Mouse (Mus musculus) stomach, postnatal 0 days (tissue): ENCODE data around the gene Bcl2l11. TPM values are rescaled to one million over a fixed set of nuclear protein-coding genes. Genes with fewer than 3 reads are reported as not detected.

Source experiments
- ATAC-seq: fragments of 200-750 bp; cut with Nextera tagmentation; 2 replicates; pipeline ENCODE4 v1.8.0; 2017; ENCODE audit not compliant: low FRiP score, low TSS enrichment
- DNase-seq: peaks from one replicate; pipeline ENCODE4 v3.0.0-alpha.2; 2016; ENCODE audit warnings: low spot score
- H3K27ac ChIP-seq: fragments of 300-500 bp; sonication (generic); replicated peaks from 2 replicates; pipeline ENCODE4 v1.5.1; 2014; ENCODE audit warnings: mild to moderate bottlenecking, control low read depth
- H3K27me3 ChIP-seq: fragments of 300-500 bp; sonication (generic); 2 replicates; pipeline ENCODE4 v1.6.1; 2014; ENCODE audit warnings: low read length; ENCODE audit not compliant: control insufficient read depth, insufficient read depth
- H3K36me3 ChIP-seq: fragments of 300-500 bp; sonication (generic); 2 replicates; pipeline ENCODE4 v1.6.1; 2014; ENCODE audit warnings: low read length, mixed read lengths; ENCODE audit not compliant: control insufficient read depth, insufficient read depth
- H3K4me1 ChIP-seq: fragments of 300-500 bp; sonication (generic); replicated peaks from 2 replicates; pipeline ENCODE4 v1.6.1; 2014; ENCODE audit warnings: antibody characterized with exemption; ENCODE audit not compliant: control insufficient read depth, insufficient read depth
- H3K4me2 ChIP-seq: fragments of 300-500 bp; sonication (generic); replicated peaks from 2 replicates; pipeline ENCODE4 v1.6.1; 2014; ENCODE audit warnings: low read depth, mild to moderate bottlenecking, control low read depth, moderate library complexity
- H3K4me3 ChIP-seq: fragments of 300-500 bp; sonication (generic); 2 replicates; pipeline ENCODE4 v1.5.1; 2014; ENCODE audit warnings: low read depth, low read length, control low read depth
- H3K9ac ChIP-seq: fragments of 300-500 bp; sonication (generic); 2 replicates; pipeline ENCODE4 v1.6.1; 2014; ENCODE audit warnings: mild to moderate bottlenecking, low read length, control low read depth, mixed read lengths
- H3K9me3 ChIP-seq: fragments of 300-500 bp; sonication (generic); 2 replicates; pipeline ENCODE4 v1.6.1; 2016; ENCODE audit warnings: low read length; ENCODE audit not compliant: control insufficient read depth
- CTCF ChIP-seq: IDR thresholded peaks from 2 replicates; pipeline ENCODE4 v1.5.1; 2016; ENCODE audit warnings: antibody characterized with exemption, low read depth, mild to moderate bottlenecking, moderate library complexity
- EP300 ChIP-seq: optimal IDR thresholded peaks from 2 replicates; pipeline ENCODE3; 2016; ENCODE audit warnings: antibody characterized with exemption
- WGBS: fragments of 180-500 bp; shearing (Covaris S2); extraction: QIAGEN DNeasy Blood & Tissue Kit; methylation state at CpG from one replicate; pipeline ENCODE4 v1.1.7; 2014; 5-methylcytosine and 5-hydroxymethylcytosine counted together
- polyA plus RNA-seq: library from polyadenylated mRNA; unstranded; fragments of >200 nt; fragmentation: Nextera tagmentation; extraction: Ambion mirVana; gene quantifications from 2 replicates; pipeline ENCODE4 v1.2.1, GENCODE M21; 2015

The Bcl2l11 gene
- polyA plus RNA-seq, 1 experiment from 2014 or later = 6.2 TPM

- 75% methylated on average over 8 of the region's 8 CpGs for WGBS
- DNase-seq = no peak
These were observed 13.1 kb downstream of the Bcl2l11 start for GRCm38 (mm10) chr2:128138924-128139323.

GRCm38 (mm10) chr2:128139781-128140180 lies 13.9 kb downstream of the Bcl2l11 start:
- H3K4me1 ChIP-seq = no peaks in the 10 kb centered on the region
- DNase-seq (no peak), ATAC-seq (no peak)
- no peak overlapping the region for H3K27ac ChIP-seq
- 67% methylated on average over 15 of the region's 15 CpGs for WGBS
- H3K27me3 ChIP-seq = no peaks in the 10 kb centered on the region
- no peak overlapping the region for H3K4me2 ChIP-seq
- no peak overlapping the region for H3K9ac ChIP-seq
- TF ChIP-seq CTCF = no peak
- TF ChIP-seq EP300 = no peak
- no peaks in the 10 kb centered on the region for H3K9me3 ChIP-seq
- H3K36me3 ChIP-seq = no peaks in the 10 kb centered on the region; the same call in 1 of the 2 replicates
- H3K4me3 ChIP-seq = no peak overlapping the region

More at GRCm38 (mm10) chr2:128138924-128139323, 13.1 kb downstream of the Bcl2l11 start:
- H3K9me3 ChIP-seq = no peaks in the 10 kb centered on the region
- H3K9ac ChIP-seq = no peak overlapping the region
- no peaks in the 10 kb centered on the region for H3K4me1 ChIP-seq
- H3K4me2 ChIP-seq = no peak overlapping the region
- no peaks in the 10 kb centered on the region; the same call in 1 of the 2 replicates for H3K36me3 ChIP-seq
- no peaks in the 10 kb centered on the region for H3K27me3 ChIP-seq
- H3K4me3 ChIP-seq = no peak overlapping the region
- TF ChIP-seq EP300 (no peak), CTCF (no peak)
- H3K27ac ChIP-seq = no peak overlapping the region
- ATAC-seq = no peak

- no peaks in the 10 kb centered on the region for H3K4me1 ChIP-seq
- no peak overlapping the region for H3K9ac ChIP-seq
- no peaks in the 10 kb centered on the region; the same call in 1 of the 2 replicates for H3K36me3 ChIP-seq
- H3K4me3 ChIP-seq = no peak overlapping the region
- 76% methylated on average over 3 of the region's 3 CpGs for WGBS
- H3K27ac ChIP-seq = no peak overlapping the region
- H3K9me3 ChIP-seq = no peaks in the 10 kb centered on the region
- DNase-seq (no peak), ATAC-seq (no peak)
- no peaks in the 10 kb centered on the region for H3K27me3 ChIP-seq
- H3K4me2 ChIP-seq = no peak overlapping the region
- TF ChIP-seq EP300 (no peak), CTCF (0 out of 2 replicates have a peak, but pooled peaks have one; percentile 6)
These were observed 14.3 kb downstream of the Bcl2l11 start for GRCm38 (mm10) chr2:128140183-128140582.

GRCm38 (mm10) chr2:128143992-128144391 lies 18.2 kb downstream of the Bcl2l11 start:
- no peak overlapping the region for H3K4me3 ChIP-seq
- TF ChIP-seq EP300 (no peak), CTCF (no peak)
- no peak for ATAC-seq
- no peaks in the 10 kb centered on the region for H3K9me3 ChIP-seq
- H3K4me2 ChIP-seq = no peak overlapping the region
- no peaks in the 10 kb centered on the region for H3K27me3 ChIP-seq
- H3K4me1 ChIP-seq = no peaks in the 10 kb centered on the region
- DNase-seq = no peak
- H3K27ac ChIP-seq = no peak overlapping the region
- no peak overlapping the region for H3K9ac ChIP-seq
- no peaks in the 10 kb centered on the region for H3K36me3 ChIP-seq

- 40% methylated on average over 3 of the region's 3 CpGs for WGBS
- Histone ChIP-seq H3K4me3 (no peak overlapping the region), H3K4me2 (no peak overlapping the region), H3K9me3 (no peaks in the 10 kb centered on the region), H3K27me3 (no peaks in the 10 kb centered on the region), H3K36me3 (peaks cover 5% of the 10 kb centered on the region; the same call in 1 of the 2 replicates), H3K27ac (no peak overlapping the region), H3K4me1 (no peaks in the 10 kb centered on the region), H3K9ac (no peak overlapping the region)
- DNase-seq (no peak), ATAC-seq (no peak)
- TF ChIP-seq EP300 = no peak
- TF ChIP-seq CTCF = no peak
These were observed 19.6 kb downstream of the Bcl2l11 start for GRCm38 (mm10) chr2:128145433-128145832.

GRCm38 (mm10) chr2:128149596-128149995 lies 23.8 kb downstream of the Bcl2l11 start:
- Histone ChIP-seq H3K9ac (no peak overlapping the region), H3K27me3 (no peaks in the 10 kb centered on the region), H3K27ac (no peak overlapping the region), H3K4me1 (no peaks in the 10 kb centered on the region), H3K4me3 (no peak overlapping the region), H3K36me3 (peaks cover 5% of the 10 kb centered on the region; the same call in 1 of the 2 replicates), H3K4me2 (no peak overlapping the region), H3K9me3 (no peaks in the 10 kb centered on the region)
- DNase-seq (no peak), ATAC-seq (no peak)
- TF ChIP-seq CTCF (no peak), EP300 (no peak)
- 80% methylated on average over 5 of the region's 5 CpGs for WGBS
